Mouse (Mus musculus) gastrocnemius, postnatal 14 days (tissue): ENCODE measurements around the gene Zcchc7. TPM values are rescaled to one million over a fixed set of nuclear protein-coding genes. Genes with fewer than 3 reads are reported as not detected.

Source experiments
- DNase-seq: peaks from one replicate; pipeline ENCODE4 v3.0.0; 2021; ENCODE audit warnings: mixed read lengths
- intact Hi-C: fragments of 180-260 bp; cut with DNase I; formaldehyde crosslinking; loops from one replicate; pipeline ENCODE4 v1.15.1; 2025; ENCODE audit warnings: low total_unique reads
- long read RNA-seq, 2 experiments: library from polyadenylated mRNA; stranded (forward); transcript quantifications; one replicate each; pipeline ENCODE4 v2.0.0; 2021
- total RNA-seq, 2 experiments: library from RNA; stranded (reverse); gene quantifications; 2 replicates each; pipeline ENCODE4 v1.2.3; 2021

Zcchc7 gene
- 10 to 100 TPM; 13.1 to 13.4 TPM for total RNA-seq
- long read RNA-seq, experiment 1, full-length matches to known transcripts, result 1 of 2 reads
- long read RNA-seq, experiment 1, partial matches to known transcripts, result 0 of 2 reads
- long read RNA-seq, experiment 1, other reads (novel, unspliced or antisense), result 1 of 2 reads
- long read RNA-seq, experiment 2, partial matches to known transcripts, result 0 of 2 reads
- long read RNA-seq, experiment 2, other reads (novel, unspliced or antisense), result 1 of 2 reads

DNA sequence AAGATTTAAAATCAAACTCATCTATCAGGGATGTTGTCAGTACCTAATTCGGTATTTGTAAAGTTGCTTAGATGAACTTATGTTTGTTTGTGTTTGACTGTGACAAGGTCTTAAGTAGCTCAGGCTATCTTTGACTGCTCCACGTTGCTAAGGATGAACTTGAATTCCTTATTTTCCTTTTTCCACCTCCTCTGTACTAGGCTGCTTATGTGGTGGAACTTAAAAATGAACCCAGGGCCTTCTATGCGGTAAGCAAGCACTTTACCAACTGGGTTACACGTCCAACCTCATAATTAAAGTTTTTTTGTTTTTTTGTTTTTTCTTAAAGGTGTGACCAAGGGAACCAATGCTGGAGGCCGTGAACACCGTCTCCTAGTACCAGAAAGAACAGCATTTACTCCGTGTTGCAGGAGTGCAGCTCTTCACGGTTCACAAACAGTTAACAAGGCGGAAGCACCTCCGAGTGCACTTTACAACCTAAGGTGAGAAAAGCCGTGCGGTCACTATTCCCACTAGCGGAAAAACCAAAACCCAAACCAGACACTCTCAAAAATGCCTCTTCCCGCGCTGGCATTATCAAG lies at the start of gene Zcchc7:
Zcchc7 (plus strand) TSS at position 325 of the 581 bp plus-strand sequence.
- DNase-seq, result no peak
- intact Hi-C loops, result no loop called here

DNA sequence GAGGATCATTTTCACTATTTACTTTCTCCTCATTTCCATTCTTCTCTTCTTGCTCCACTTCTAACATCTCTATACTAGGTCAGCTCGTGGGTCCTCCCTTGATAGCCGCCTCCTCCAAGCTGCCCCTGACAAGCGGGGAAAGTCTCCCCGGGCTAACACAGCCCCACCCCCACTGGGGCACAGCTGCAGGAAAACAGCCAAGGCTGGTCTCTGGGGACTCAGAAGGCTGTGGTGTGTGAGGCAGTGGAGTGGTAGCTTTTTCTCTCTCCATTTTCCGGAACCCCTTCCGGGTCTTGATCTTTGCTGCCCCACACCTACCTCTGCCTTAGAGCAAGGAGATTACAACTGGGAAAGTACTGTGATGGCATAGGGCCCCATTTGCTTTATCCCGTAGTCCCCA lies 49.7 kb upstream of the Zcchc7 start:
- no peak for DNase-seq
- intact Hi-C loops, result no loop called here

DNA sequence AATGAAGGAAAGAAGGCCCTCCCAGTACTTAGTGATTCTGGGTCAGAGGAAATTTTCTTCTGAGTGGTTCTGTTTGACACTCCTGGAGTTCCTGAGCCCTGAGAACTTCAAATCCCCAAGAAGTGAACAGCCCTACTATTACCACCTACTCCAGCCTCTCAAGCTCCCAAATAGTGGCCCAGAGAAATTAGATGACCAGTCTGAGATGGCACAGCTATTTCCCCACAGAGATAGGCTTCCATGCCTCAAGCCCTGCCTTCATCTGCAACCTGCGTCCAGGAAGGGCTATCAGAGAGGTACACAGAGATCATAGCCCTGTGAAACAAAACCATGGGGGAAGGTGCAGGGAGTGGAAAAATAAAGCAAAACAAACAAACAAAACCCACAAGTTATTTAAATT lies 48.8 kb upstream of the Zcchc7 start:
- intact Hi-C loops, result no loop called here

DNA sequence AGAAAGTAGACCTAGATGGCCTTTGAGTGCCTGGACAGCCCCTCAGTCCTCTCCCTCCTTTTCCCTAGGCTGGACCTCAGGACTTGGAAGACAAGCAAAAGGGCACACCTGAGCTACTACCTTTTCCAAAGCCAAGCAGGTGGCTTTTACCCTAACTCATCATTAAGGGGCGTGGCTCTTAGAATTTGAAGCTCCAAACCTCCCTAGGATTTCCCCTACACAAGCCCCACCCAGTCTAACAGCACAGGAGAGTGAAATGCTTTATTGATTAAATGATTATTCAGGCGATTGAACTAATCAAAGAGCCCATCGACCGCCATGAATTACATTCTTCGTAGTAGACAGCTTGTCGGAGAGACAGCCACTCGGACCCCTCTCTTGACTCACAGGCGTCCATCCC lies 47.4 kb upstream of the Zcchc7 start:
- intact Hi-C loops, result no loop called here
- no peak for DNase-seq

More for the DNA sequence above, 48.8 kb upstream of the Zcchc7 start:
- no peak for DNase-seq

DNA sequence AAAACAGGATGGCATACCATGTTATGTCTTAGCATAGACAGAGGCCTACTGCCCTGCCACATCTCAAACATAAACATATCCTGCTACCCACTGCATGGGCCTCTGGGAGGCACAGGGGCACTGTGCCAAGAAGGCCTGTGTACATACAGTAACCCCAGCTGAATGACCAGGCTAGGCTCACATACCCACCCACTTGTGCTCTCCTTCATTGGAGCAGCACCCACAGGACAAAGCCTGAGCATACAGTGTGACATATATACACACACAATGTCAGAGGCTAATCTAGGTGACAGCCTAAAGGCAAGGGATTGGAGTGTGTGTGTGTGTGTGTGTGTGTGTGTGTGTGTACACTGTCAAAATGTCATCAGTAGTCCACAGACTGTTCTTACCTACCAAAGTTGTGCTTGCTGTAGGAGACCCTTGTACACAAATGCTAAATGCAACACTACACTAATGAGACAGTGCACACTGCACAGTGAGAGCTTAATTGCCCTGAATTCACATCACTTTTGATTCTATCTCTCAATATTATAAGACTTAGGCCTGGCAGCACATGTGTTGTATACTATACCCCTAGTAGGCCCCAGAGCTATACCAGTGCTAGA lies 46.5 kb upstream of the Zcchc7 start:
- intact Hi-C loops, result no loop called here
- no peak for DNase-seq

DNA sequence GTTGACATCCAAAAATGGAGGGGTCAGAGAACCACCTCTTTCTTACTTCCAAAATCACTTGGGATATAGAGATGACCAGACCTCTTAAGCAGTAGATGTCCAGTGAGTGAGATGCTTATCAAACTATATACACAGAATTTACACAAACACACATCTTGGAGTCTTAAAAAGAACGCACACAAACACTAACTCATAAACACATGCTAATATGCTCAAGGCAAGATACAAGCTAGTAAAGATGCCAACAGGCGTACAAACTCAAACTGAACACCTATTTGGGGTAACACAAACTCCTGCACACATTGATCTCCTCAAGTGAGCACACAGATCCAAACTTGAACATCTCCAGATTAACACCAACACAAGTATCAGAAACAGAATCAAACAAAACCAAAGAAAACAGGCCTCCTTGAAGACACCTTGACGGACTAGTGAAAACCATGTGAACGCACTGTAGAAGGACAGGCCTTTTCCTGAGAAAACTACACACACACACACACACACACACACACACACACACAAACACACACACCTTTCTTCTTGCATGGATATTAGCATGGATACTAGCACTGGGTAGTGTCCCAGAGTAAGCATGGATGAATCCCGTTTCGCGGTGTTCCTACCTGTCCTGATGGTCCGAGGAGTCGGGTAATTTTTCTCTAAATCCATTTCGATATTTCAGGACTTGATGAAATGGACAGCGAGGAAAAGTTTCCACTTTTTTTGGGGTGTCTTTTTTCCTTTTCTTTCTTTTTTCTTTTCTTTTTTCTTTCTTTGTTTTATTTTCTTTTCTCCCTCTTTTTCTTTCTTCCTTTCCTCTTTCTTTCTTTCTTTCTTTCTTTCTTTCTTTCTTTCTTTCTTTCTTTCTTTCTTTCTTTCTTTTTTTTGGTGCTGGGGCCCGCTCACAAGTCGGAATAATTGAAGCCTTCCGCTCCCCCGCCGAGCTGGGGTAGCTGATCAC lies 45.7 kb upstream of the Zcchc7 start, which contains the start of gene Pax5:
Pax5 (minus strand) TSS at position 748 of the 961 bp plus-strand sequence.
- intact Hi-C loops, result no loop called here
- DNase-seq, result no peak

DNA sequence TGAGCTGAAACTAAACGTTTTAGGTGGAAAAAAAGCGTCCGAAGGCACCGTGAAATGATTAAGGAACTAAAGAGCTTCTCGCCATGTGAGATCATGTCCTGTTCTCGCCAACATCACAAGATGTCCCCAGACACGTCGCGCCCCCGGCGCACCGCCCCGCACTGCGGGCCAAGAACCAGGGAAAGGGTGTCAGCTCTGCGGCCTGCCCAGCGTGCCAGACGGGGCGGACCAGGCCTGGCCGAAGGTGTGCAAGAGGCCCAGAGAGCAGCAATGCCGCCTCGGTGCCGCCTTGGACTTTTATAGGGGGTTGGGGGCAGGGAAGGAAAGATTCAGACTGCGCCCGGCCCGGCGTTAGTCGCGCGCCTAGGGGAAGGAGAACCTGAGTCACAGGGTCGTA lies 45.0 kb upstream of the Zcchc7 start:
- intact Hi-C loops, result no loop called here
- no peak for DNase-seq

DNA sequence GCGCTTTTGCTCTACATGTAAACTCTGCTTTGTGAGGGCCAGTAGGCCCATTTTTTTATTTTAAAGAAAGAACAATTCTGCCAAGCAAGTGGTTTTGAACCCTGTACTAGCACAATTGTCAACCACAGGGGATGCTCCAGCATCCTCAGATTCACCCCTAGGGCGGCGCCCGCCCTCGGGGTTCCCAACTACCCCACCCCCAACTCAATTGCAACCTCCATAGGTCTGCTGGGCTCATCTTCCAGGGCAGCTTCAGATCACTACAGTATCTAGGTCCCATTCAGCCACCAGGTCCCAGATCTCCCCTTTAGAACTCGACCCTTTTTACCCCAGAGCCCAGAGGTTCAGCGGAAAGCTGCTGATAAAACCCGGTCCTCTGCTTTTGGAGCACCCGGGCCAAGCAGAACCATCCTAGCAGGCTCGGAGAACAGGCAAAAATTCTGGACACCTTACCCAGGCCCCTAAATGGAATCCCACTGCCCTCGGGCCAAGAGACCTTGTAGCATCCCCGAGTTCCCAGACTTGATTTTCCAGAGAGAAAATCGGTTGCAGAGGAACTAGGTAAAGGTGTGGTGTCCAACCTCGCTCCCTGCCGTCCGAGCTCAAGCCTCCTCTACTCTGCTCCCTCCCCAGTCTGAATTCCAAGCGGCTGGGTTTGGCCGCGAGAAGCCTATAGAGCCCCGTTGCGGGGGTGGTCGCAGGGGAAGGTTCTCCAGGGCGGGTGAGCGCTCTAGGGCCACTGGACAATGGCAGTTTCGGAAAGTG lies 44.4 kb upstream of the Zcchc7 start:
- intact Hi-C loops, result no loop called here

DNA sequence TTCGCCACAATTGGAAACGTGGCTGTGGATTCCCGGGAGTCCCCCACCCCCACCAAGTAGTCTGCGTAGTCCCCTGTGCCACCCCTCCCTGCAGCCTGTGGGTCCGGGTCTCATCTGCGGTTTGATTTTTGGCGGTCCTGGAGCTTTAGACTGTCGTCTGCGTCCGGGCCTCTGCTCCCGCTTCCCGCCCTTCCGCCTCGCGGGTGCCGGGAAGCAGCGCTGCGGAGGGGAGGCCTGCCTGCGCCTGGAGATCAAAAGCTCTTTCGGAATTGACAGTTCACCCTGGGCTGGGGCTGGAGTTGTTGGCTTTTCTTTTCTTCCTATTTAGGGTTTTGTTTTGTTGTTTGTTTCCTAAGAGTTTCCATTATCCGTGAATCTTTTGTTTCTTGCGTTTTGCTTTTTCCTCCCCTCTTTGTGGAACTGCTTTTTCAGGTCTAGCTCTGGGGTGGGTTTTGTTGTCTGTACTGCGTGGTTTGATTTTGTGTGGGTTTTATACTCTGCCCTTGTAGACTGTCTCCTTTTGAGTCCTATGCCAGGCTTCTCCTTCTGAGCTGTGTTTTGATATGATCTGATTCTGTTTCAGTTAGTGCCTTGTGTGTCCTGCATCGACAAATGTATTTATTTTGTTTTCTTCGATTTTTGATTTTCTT lies 43.5 kb upstream of the Zcchc7 start:
- no peak for DNase-seq
- intact Hi-C loops, result no loop called here

More for the DNA sequence above, 44.4 kb upstream of the Zcchc7 start:
- DNase-seq, result no peak

DNA sequence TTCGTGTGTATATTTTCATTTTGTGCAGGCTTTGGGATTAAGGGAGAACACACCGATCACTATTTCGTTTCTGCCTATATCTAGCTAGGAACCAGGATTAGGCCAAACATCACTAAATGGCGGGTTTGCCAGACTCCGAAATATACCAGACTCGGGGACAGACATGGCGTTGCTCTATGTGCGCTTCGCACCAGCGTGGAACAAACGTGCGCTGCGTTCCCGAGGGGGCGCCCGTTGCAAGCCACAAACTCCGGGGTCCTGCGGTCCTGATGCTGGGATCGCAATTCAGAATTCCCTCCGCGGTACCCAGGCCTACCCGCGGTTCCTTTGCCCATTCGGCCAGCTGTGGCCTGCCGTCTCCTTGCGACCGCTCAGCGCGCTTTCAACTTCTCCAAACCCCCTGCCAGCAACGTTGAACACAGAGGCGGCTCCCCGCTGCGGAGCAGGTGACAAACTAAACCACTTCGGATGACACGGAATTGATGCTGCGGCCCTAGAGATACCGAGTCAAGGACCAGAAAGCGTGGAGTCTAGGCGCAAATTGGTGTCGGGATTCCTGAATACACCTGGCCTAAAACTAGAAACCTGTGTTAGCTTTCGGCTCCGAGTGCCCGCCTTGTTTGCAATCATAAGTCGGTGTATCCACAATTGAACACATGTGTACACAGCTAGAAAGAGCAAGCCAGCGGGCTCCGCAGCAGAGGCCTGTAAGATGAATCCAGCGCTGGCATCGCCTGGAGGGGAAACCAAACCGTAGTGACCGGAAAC lies 42.7 kb upstream of the Zcchc7 start:
- intact Hi-C loops, result no loop called here
- DNase-seq, result no peak

DNA sequence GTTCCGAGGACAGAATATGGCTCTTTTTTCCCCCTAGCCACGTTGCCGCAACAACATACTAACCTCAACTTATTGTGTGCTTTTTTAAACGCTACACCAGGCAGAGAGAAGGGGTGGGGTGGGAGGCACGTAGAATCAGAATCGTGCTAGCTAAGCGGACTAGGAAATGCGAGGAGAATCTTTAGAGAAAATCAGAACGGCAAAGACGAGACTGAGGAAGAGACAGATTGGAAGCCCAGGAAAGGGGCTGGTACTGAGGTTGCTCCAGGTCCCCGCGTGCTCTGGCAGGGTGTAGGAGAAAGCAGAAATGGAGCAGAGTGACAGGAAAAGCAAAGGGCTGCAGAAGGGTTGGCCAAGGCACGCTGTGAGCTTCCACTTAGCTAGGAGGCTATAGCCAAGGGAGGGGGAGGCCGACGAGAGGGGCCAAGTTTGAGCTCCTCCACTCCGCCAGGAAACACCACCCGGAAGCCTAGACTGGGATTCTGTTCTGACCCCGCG lies 42.1 kb upstream of the Zcchc7 start:
- intact Hi-C loops, result no loop called here
- DNase-seq, result no peak

DNA sequence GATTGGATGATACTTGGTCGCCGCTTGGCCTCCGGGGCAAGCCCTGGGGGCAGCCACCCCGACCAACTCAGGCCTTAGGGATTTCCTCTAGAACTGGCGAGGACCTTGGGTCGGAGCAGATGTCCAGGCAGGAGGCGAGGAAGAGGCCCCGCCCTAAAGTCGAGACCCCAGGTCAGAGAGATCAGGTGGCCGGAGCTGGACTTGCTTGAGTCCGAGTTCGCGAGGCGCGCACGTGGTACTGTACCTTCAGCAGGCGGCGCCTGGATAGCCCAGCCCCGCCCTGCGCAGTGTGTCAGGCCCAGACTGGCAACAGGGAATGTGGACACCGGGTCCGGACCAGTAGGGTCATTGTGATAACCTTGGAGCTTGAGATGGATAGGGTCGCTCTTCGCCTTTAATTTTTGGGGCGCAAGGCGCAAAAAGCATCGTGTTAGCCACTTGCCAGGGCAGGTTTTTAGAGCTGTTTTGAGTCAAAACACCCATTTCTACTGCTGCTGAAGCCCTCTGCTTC lies 41.5 kb upstream of the Zcchc7 start:
- intact Hi-C loops, result no loop called here

DNA sequence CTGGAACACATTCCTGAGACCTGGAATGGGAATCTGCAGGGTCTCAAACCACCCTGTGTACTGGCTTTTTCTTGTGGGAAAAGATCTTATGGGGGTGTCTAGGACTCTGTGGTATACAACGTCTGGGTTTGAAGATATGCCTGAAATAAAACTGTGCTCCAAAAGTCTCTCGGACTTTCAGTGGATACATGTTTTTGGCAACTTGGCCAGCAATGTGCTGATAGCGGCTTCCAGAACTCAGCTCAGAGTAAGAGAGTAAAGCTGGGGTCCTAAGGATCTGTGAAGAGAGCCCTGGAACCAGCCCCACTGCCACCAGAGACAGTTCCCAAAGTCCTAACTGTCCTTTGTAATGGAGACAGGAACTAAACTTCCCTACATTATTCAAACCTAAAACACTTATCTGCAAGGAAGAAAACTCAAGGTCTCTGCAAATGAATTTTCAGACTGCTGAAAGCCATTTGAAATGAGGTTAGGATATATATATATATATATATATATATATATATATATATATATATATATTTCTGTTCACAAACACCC lies 40.0 kb upstream of the Zcchc7 start:
- intact Hi-C loops, result no loop called here
- no peak for DNase-seq

More for the DNA sequence above, 41.5 kb upstream of the Zcchc7 start:
- DNase-seq, result no peak

DNA sequence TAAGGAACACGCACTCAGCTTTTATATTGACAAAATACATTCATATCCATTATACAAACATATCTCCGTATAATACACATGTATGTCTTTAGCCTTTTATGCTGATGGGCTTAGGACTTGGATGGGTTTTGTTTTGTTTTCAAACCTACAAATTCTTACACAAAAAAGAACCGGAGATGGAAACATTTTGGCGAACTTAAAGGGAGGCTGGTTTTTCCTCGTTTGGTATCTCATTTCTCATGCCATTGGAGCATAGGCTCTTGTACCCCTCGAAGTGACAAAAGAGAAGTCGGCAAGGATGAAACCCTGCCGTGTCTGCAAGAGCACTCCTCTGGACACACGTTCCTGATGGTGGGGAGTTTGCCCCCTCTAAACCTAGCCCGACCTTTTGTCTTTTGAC lies 39.3 kb upstream of the Zcchc7 start:
- no peak for DNase-seq
- intact Hi-C loops, result no loop called here

DNA sequence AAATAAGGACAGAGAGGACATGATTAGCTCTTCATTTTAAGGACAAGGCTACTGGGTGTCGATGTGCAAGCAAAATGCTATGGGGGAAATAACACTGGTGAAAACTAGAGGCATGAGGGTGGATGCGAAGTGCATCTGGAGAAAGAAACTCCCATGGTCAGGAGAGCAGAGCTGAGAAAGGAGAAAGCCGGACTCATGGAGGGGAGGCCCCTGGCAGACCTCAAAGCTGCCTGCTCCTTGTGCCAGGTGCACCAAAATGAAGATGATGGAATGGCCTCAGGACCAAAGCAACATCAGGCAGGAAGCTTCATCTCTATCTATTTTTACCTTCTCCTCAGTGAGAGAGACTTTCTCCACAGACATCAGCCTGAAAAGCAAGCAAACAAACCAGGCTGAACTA lies 38.0 kb upstream of the Zcchc7 start:
- intact Hi-C loops, result no loop called here
- no peak for DNase-seq

DNA sequence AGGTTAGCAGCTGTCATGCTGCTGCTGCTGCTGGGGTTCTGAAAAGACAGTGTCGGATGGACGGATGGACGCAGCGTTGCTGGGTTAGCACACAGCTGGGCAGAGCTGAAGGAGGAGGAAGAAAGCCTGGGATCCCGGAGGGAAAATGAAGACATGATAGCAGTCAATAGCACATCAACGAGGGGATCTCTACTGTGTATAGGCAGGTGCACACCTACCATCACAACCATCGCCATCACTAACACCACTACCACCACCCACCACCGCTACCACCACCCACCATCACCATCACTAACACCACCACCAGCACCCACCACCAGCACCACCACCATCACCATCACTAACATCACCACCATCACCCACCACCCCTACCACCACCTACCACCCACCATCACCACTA lies 35.6 kb upstream of the Zcchc7 start:
- no peak for DNase-seq
- intact Hi-C loops, result no loop called here

DNA sequence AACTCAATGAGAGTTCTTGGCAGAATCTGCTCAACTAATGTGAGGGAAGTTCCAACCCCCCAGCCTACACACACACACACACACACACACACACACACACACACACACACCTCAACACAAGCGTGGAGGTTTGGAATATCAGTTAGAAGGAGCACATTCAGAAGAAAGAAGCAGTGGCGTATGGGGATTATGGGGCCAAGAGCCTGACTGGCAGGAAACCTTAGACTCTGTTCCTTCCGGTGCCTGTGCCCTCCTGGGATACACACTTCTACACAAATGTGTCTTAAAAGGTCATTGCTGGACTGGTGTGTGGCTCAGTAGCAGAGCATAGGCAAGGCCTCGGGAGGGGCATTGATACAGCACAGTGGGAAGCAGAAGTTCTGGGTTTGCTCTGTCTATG lies 34.4 kb upstream of the Zcchc7 start:
- intact Hi-C loops, result no loop called here
- no peak for DNase-seq

DNA sequence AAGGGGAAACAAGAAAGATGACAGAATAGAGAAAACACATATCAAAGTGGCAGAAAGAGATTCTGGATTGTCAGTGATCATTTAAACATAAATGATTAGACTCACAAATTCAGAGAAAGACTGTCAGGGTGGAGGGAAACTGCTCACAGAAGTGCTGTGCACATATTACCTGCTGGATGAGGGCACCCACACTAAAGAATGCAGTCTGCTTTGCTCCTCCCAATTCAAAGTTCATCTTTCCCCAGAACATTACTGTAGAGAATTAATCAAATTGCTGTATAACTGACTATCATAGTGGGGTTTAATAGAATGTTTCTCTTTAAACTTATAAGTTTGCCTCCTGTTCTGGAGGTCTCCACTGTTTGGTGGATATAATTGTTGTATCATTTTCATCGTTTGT lies 15.2 kb upstream of the Zcchc7 start:
- DNase-seq, result no peak
- intact Hi-C loops, result no loop called here
